Mouse (Mus musculus) colon, adult 2 months (tissue): Measurements from ENCODE around the gene Ubl7. TPM values are rescaled to one million over a fixed set of nuclear protein-coding genes. Genes with fewer than 3 reads are reported as not detected.

Experiments used
- polyA plus RNA-seq: library from polyadenylated mRNA; depleted of rRNA; stranded (reverse); fragments of >200 nt; gene quantifications from 2 replicates; pipeline ENCODE4 v1.2.3, GENCODE M21; 2012; rRNA removed

Ubl7 gene
- polyA plus RNA-seq: 101 and 144 TPM in 2 replicates

DNA sequence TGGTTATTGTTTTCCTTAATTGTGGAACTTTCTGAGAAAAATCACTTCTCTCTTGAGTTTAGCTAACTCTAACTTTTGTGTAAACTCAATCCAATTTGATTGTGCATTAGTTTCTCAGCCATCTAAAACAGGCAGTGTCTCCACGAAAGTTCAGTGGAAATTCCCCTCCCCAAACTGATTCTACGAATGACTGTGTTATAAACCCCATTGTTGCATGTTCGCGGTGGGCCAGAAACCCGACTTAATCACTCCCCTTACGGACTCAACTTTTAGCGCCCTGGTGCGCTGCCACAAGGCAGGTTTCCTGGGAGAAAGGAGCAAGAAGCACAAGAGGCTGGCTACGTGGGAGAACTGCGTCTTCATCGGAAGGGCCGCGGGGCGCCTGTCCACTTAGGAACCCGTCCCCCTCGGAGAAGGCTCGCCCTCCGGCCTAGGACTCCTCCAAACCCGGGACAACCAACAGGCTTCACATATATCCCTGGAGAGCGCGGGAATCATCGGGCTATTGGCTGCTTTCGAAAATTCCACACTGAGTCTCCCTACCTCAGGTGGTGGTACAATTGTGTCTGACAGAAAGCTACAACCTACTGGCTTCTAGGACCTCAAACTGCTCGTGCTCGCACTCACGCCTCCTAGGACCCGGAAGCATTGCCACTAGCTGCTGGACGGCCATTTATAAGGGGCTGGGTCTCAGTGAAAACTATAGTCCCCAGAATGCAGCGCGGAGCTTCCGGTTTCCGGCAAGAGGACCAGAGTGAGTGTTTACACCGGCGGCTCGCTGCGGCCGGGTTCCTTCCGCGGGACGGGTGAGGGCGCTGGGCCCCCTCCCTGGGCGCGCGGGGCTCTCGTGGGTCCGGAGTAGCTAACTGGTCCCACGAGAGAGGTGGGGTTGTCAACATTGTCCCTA lies at the start of gene Ubl7:
Ubl7 (plus strand) TSS at position 726 of the 907 bp plus-strand sequence.

DNA sequence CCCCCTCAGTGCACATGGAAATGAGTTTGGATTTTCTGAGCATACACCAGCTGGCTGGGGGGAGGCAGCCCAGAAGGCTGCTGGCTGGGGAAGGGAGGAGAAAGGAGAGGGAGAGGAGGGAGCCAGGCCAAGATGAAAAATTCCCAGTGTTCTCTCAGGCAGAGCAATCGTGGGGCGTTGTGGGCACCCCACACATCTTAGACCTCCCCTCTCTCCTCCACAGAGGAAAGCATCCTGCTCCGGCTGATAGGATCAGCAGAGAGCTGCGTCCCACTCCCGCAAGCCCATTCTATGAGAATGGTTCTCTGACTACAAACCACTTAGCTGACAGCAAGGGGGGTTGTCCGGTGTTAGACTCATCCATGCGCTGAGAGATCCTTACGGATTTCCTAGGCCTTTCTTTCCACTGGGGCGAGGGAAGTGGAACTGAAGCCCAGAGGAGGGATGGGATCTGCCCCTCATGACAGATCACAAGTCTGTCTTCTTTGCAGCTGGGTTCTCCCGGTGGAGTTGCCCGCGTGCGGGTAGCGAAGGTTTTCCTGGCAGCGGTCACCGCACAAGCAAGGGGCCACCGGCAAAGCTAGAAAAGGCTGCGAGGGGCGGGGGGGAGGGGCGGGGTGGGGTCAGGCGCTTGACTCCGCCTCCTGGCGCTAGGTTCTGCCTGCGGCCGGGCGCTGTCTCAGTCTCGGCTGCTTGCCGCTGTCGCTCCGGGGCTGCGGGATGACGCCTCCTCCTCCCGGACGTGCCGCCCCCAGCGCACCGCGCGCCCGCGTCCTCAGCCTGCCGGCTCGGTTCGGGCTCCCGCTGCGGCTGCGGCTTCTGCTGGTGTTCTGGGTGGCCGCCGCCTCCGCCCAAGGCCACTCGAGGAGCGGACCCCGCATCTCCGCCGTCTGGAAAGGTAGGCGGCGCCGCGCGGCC lies 28.9 kb downstream of the Ubl7 start, which contains the start of gene Sema7a:
Sema7a (plus strand) TSS at position 682 of the 918 bp plus-strand sequence.

Other genes with a start within 250 kb of the Ubl7 start
- 0.16 TPM in 1 of 2 replicates, not detected in the other for gene Cyp1a2, start 227.3 kb upstream of the Ubl7 start, polyA plus RNA-seq
- gene Cyp1a1, start 223.1 kb upstream of the Ubl7 start, polyA plus RNA-seq: 0.03 and 0.10 TPM in 2 replicates
- gene Edc3, start 202.4 kb upstream of the Ubl7 start, polyA plus RNA-seq: 8.5 and 9.9 TPM in 2 replicates
- 80.4 and 90.5 TPM in 2 replicates for gene Clk3, start 145.1 kb upstream of the Ubl7 start, polyA plus RNA-seq
- 8.5 and 10.7 TPM in 2 replicates for gene Arid3b, start 74.2 kb upstream of the Ubl7 start, polyA plus RNA-seq
- gene Sema7a, start 29.1 kb downstream of the Ubl7 start, polyA plus RNA-seq: 10.8 and 12.6 TPM in 2 replicates
- gene Cyp11a1, start 95.4 kb downstream of the Ubl7 start, polyA plus RNA-seq: 0.05 and 0.09 TPM in 2 replicates
- 2.7 and 2.8 TPM in 2 replicates for gene Stra6, start 152.8 kb downstream of the Ubl7 start, polyA plus RNA-seq
- gene Ccdc33, start 207.8 kb downstream of the Ubl7 start, polyA plus RNA-seq: 0.14 TPM in 1 of 2 replicates, not detected in the other